Mouse (Mus musculus) MEL (cell line): ENCODE results near the gene Htr2a. TPM values are rescaled to one million over a fixed set of nuclear protein-coding genes. Genes with fewer than 3 reads are reported as not detected.

ENCODE experiments used
- DNase-seq: peaks from one replicate; pipeline ENCODE4 v3.0.0; 2011; ENCODE audit warnings: low read depth, low spot score
- H3K27ac ChIP-seq: 2 replicates; pipeline ENCODE4 v1.5.1; 2012; ENCODE audit warnings: low read depth, mild to moderate bottlenecking, control low read depth, low read length, moderate library complexity; ENCODE audit not compliant: control insufficient read depth
- H3K27me3 ChIP-seq, 2 experiments: fragments of 150-350 bp in 1 of 2; sonication (generic) in 1 of 2; 2 replicates each; pipeline ENCODE4 v1.6.1; 2012; ENCODE audit warnings: low read length in 2 of 2, mild to moderate bottlenecking in 2 of 2, improper control_type of control experiment in 1 of 2, moderate library complexity in 1 of 2; ENCODE audit not compliant: insufficient read depth in 2 of 2, control insufficient read depth in 1 of 2
- H3K36me3 ChIP-seq, 2 experiments: 2 replicates each; pipeline ENCODE4 v1.6.1; 2012 to 2014; ENCODE audit warnings: low read length in 2 of 2, improper control_type of control experiment in 1 of 2, inconsistent platforms in 1 of 2, mild to moderate bottlenecking in 1 of 2; ENCODE audit not compliant: insufficient read depth in 2 of 2, control insufficient read depth in 1 of 2
- H3K4me1 ChIP-seq, 2 experiments: fragments of 150-350 bp in 1 of 2; sonication (generic) in 1 of 2; 2 replicates each; pipeline ENCODE4 v1.6.1; 2012; ENCODE audit warnings: low read length in 2 of 2, improper control_type of control experiment in 1 of 2, mild to moderate bottlenecking in 1 of 2; ENCODE audit not compliant: insufficient read depth in 2 of 2, control insufficient read depth in 1 of 2
- H3K4me3 ChIP-seq, 2 experiments: fragments of 150-350 bp in 1 of 2; sonication (generic) in 1 of 2; 2 replicates each; pipeline ENCODE4 v1.5.1; 2012; ENCODE audit warnings: low read depth in 2 of 2, low read length in 2 of 2, mild to moderate bottlenecking in 2 of 2, moderate library complexity in 2 of 2, control low read depth in 1 of 2, improper control_type of control experiment in 1 of 2; ENCODE audit not compliant: control insufficient read depth in 1 of 2, insufficient read depth in 1 of 2
- H3K79me2 ChIP-seq: 2 replicates; pipeline ENCODE4 v1.6.1; 2012; ENCODE audit warnings: mild to moderate bottlenecking, low read length, moderate library complexity; ENCODE audit not compliant: control insufficient read depth, poor library complexity, insufficient read depth
- H3K9ac ChIP-seq: 2 replicates; pipeline ENCODE4 v1.6.1; 2012; ENCODE audit warnings: low read depth, mild to moderate bottlenecking, control low read depth, low read length, moderate library complexity; ENCODE audit not compliant: control insufficient read depth, poor library complexity, severe bottlenecking
- H3K9me3 ChIP-seq: fragments of 150-350 bp; sonication (generic); replicated peaks from 2 replicates; pipeline ENCODE4 v1.6.1; 2012; ENCODE audit warnings: mild to moderate bottlenecking, low read length, improper control_type of control experiment, moderate library complexity; ENCODE audit not compliant: insufficient read depth
- BHLHE40 ChIP-seq: IDR thresholded peaks from 2 replicates; pipeline ENCODE4 v1.6.1; 2012; ENCODE audit warnings: low read depth, mild to moderate bottlenecking, inconsistent platforms, low read length, improper control_type of control experiment, borderline replicate concordance
- CHD1 ChIP-seq: IDR thresholded peaks from 2 replicates; pipeline ENCODE4 v1.6.1; 2012; ENCODE audit warnings: low read depth, mild to moderate bottlenecking, inconsistent platforms, low read length, improper control_type of control experiment
- CHD2 ChIP-seq: IDR thresholded peaks from 2 replicates; pipeline ENCODE4 v1.6.1; 2011; ENCODE audit warnings: low read length, improper control_type of control experiment
- CTCF ChIP-seq, 3 experiments: IDR thresholded peaks in 2 of 3; conservative IDR thresholded peaks in 1 of 3; 2 replicates each; pipeline ENCODE4 v1.5.1; 2011 to 2012; ENCODE audit warnings: low read length in 3 of 3, low read depth in 2 of 3, mild to moderate bottlenecking in 2 of 3, improper control_type of control experiment in 1 of 3, inconsistent platforms in 1 of 3, mixed read lengths in 1 of 3, moderate library complexity in 1 of 3; ENCODE audit not compliant: control insufficient read depth in 1 of 3, insufficient read depth in 1 of 3, poor library complexity in 1 of 3, severe bottlenecking in 1 of 3
- EP300 ChIP-seq, 2 experiments: IDR thresholded peaks; 2 replicates each; pipeline ENCODE4 v1.6.1; 2011; ENCODE audit warnings: improper control_type of control experiment in 2 of 2, low read length in 2 of 2, low read depth in 1 of 2, mild to moderate bottlenecking in 1 of 2
- GABPA ChIP-seq: IDR thresholded peaks from 2 replicates; pipeline ENCODE4 v1.6.1; 2012; ENCODE audit warnings: low read depth, mild to moderate bottlenecking, inconsistent platforms, low read length, improper control_type of control experiment, moderate library complexity
- GATA1 ChIP-seq: IDR thresholded peaks from 2 replicates; pipeline ENCODE4 v1.6.1; 2011; ENCODE audit warnings: low read depth, low read length, improper control_type of control experiment
- HCFC1 ChIP-seq: IDR thresholded peaks from 2 replicates; pipeline ENCODE4 v1.6.1; 2012; ENCODE audit warnings: low read depth, mild to moderate bottlenecking, inconsistent platforms, low read length, improper control_type of control experiment, moderate library complexity
- JUND ChIP-seq: IDR thresholded peaks from 2 replicates; pipeline ENCODE4 v1.6.1; 2011; ENCODE audit warnings: low read depth, mild to moderate bottlenecking, improper control_type of control experiment, low read length
- MAFK ChIP-seq: IDR thresholded peaks from 2 replicates; pipeline ENCODE4 v1.6.1; 2011; ENCODE audit warnings: low read depth, mild to moderate bottlenecking, low read length, improper control_type of control experiment, borderline replicate concordance
- MAX ChIP-seq: IDR thresholded peaks from 2 replicates; pipeline ENCODE4 v1.6.1; 2011; ENCODE audit warnings: low read length, improper control_type of control experiment
- MAZ ChIP-seq: IDR thresholded peaks from 2 replicates; pipeline ENCODE4 v1.6.1; 2012; ENCODE audit warnings: low read depth, mild to moderate bottlenecking, inconsistent platforms, low read length, improper control_type of control experiment
- MEF2A ChIP-seq: IDR thresholded peaks from 2 replicates; pipeline ENCODE4 v1.6.1; 2014; ENCODE audit warnings: low read depth, mild to moderate bottlenecking, inconsistent platforms, low read length, improper control_type of control experiment; ENCODE audit not compliant: poor library complexity, insufficient replicate concordance, severe bottlenecking; ENCODE audit errors: extremely low read depth
- MXI1 ChIP-seq: IDR thresholded peaks from 2 replicates; pipeline ENCODE4 v1.6.1; 2011; ENCODE audit warnings: mild to moderate bottlenecking, low read depth, low read length, improper control_type of control experiment
- MYB ChIP-seq: IDR thresholded peaks from 2 replicates; pipeline ENCODE4 v1.6.1; 2011; ENCODE audit warnings: mild to moderate bottlenecking, low read depth, low read length, improper control_type of control experiment
- NELFE ChIP-seq: IDR thresholded peaks from 2 replicates; pipeline ENCODE4 v1.6.1; 2011; ENCODE audit warnings: low read depth, low read length, improper control_type of control experiment
- NRF1 ChIP-seq: IDR thresholded peaks from 2 replicates; pipeline ENCODE4 v1.6.1; 2014; ENCODE audit warnings: low read depth, mild to moderate bottlenecking, inconsistent platforms, low read length, improper control_type of control experiment, moderate library complexity; ENCODE audit not compliant: poor library complexity, insufficient read depth, severe bottlenecking
- POLR2AphosphoS2 ChIP-seq: IDR thresholded peaks from 2 replicates; pipeline ENCODE4 v1.6.1; 2011; ENCODE audit warnings: low read length, improper control_type of control experiment
- RAD21 ChIP-seq: IDR thresholded peaks from 2 replicates; pipeline ENCODE4 v1.6.1; 2011; ENCODE audit warnings: mild to moderate bottlenecking, low read depth, low read length, improper control_type of control experiment
- RCOR1 ChIP-seq: IDR thresholded peaks from 2 replicates; pipeline ENCODE4 v1.6.1; 2012; ENCODE audit warnings: low read depth, mild to moderate bottlenecking, inconsistent platforms, low read length, improper control_type of control experiment
- SIN3A ChIP-seq: IDR thresholded peaks from 2 replicates; pipeline ENCODE4 v1.6.1; 2012; ENCODE audit warnings: low read length, improper control_type of control experiment, inconsistent platforms
- TAL1 ChIP-seq: IDR thresholded peaks from 2 replicates; pipeline ENCODE4 v1.6.1; 2012; ENCODE audit warnings: mild to moderate bottlenecking, inconsistent platforms, low read length, moderate library complexity, mixed read lengths
- TBP ChIP-seq: IDR thresholded peaks from 2 replicates; pipeline ENCODE4 v1.8.0; 2011; ENCODE audit warnings: low read depth, low read length, improper control_type of control experiment
- TCF12 ChIP-seq: IDR thresholded peaks from 2 replicates; pipeline ENCODE4 v1.6.1; 2014; ENCODE audit warnings: low read depth, mild to moderate bottlenecking, inconsistent platforms, low read length, improper control_type of control experiment, moderate library complexity
- ZNF384 ChIP-seq: IDR thresholded peaks from 2 replicates; pipeline ENCODE4 v1.6.1; 2012; ENCODE audit warnings: low read depth, mild to moderate bottlenecking, inconsistent platforms, low read length, improper control_type of control experiment
- polyA plus RNA-seq, 2 experiments: library from polyadenylated mRNA; stranded (reverse) in 1 of 2; unstranded in 1 of 2; fragments of >175 nt in 1 of 2; fragments of >200 nt in 1 of 2; gene quantifications; 2 replicates each; pipeline versions ENCODE4 v1.2.1 to v1.2.4; 2012; ENCODE audit warnings: low replicate concordance in 2 of 2, low read depth in 1 of 2; ENCODE audit not compliant: insufficient read length in 2 of 2, insufficient read depth in 1 of 2, missing spikeins in 1 of 2
- total RNA-seq: library from RNA; depleted of rRNA; stranded (reverse); fragments of 300-350 nt; gene quantifications from 2 replicates; pipeline ENCODE4 v1.2.3, GENCODE M21; 2012

Gene Htr2a
- total and polyA plus RNA-seq, 3 experiments: 0.65 to 1.4 TPM; not detected in 1

DNA sequence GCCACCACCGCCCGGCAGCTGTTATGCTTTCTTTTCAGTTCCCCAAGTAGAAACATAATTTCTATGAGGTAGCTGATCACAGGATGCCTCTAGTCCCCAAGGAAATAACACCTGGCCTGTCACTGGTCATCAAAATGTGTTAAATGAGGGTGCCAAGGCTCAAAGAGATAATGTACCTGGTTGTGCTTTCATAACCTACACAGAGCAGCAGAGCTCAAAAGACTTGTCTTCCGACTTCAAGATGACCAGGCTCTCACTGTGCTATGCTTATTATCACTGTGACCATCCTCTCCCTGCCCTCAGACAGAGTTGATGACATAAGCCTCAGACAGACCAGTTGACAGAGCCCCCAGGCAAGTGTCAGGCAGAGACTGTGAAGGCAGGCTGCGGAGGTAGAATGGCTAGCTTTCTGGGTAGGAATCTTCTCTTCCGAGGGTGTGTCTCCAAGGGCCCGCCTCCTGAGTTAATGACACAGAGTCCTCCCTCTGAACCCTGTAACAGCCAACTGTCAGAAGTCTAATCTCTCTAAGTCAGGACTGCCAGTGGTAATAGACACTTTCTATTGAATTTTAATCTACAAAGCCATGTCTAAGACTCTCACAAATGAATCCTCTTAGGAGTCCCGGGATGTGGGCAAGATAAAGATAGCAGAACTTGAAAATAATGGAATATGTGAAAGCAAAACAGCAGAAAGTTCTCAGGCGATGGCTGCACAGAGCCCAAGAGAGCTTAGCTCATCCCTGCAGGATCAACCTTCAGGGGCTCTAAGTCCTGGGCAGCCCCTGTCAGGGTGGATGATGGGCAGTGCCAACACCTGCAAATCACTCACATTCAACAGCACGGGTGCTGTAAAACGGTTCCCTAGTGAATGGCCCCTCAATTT, 31.7 kb downstream of the Htr2a start (continued):
- TF ChIP-seq MAZ (no peak), POLR2AphosphoS2 (peak; percentile 90), CHD1 (no peak), MXI1 (peak; percentile 51; the same call in 1 of the 2 replicates)

DNA sequence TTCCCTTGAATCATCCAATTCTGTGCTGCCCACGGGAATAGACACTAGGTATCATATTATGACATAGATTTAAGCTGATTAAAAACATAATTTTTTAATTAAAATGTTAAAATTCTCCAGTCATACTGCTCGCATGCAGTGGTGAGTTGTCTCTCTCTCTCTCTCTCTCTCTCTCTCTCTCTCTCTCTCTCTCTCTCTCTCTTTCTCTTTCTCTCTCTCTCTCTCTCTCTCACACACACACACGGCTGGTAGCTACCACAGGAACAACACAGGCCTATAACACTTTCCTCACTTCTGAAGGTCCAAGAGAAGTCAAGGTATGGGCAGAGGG, 32.3 kb downstream of the Htr2a start:
- Histone ChIP-seq H3K27ac (peak overlapping the region; percentile 99), H3K9me3 (no peaks in the 10 kb centered on the region), H3K79me2 (no peaks in the 10 kb centered on the region), H3K9ac (peak overlapping the region; percentile 70), H3K36me3 (peaks cover 0 to 38% of the 10 kb centered on the region in 2 experiments; a peak in 2 of 4 replicates), H3K27me3 (no peaks in the 10 kb centered on the region), H3K4me1 (peaks cover 11 to 28% of the 10 kb centered on the region in 2 experiments), H3K4me3 (peak overlapping the region; percentile 37 to 48)
- no peak for DNase-seq
- no peak for TF ChIP-seq MEF2A
- no peak for TF ChIP-seq NRF1
- no peak for TF ChIP-seq ZNF384
- peak; percentile 93 for TF ChIP-seq JUND
- 0 out of 2 replicates have a peak, but pooled peaks have one; percentile 72 for TF ChIP-seq CHD1
- TF ChIP-seq GATA1: no peak
- peak in 1 of 2 experiments; percentile 23; a peak in 1 of 4 replicates for TF ChIP-seq EP300 (IDR thresholded peaks at IDR 0.05; ENCODE audit: low read depth in 1 of 2, low read length in 2 of 2)
- 0 out of 2 replicates have a peak, but pooled peaks have one; percentile 7 for TF ChIP-seq NELFE
- TF ChIP-seq TBP: 0 out of 2 replicates have a peak, but pooled peaks have one; percentile 22

DNA sequence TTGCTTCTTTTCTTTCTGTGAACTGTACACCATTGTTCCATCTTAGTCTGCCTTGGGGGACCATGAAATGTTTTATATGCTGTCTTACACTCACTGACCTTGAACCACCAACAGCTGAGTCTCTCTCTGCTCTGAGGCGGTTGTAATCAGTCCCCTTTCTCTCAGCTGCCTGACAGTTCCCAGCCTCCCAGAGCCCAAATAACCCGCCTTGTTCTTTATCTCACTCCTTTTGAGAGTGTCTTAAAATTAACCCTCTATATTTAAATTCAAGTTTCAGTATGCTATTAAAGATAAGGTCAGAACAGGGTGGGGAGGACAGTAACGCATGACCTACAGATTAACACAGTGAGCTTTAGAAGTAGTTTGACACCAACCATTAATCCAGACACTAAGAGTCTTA, 32.9 kb downstream of the Htr2a start:
- no peaks in the 10 kb centered on the region for H3K9me3 ChIP-seq
- DNase-seq: peak; percentile 78
- H3K27me3 ChIP-seq: no peaks in the 10 kb centered on the region
- peak overlapping the region; percentile 99 for H3K27ac ChIP-seq
- no peaks in the 10 kb centered on the region for H3K79me2 ChIP-seq
- H3K36me3 ChIP-seq: peaks cover 0 to 37% of the 10 kb centered on the region in 2 experiments; a peak in 2 of 4 replicates
- peaks cover 11 to 28% of the 10 kb centered on the region in 2 experiments for H3K4me1 ChIP-seq
- peak overlapping the region; percentile 70 for H3K9ac ChIP-seq
- H3K4me3 ChIP-seq: peak overlapping the region; percentile 37 to 42
- TF ChIP-seq JUND: no peak
- TF ChIP-seq SIN3A: peak; percentile 60
- peak; percentile 15; the same call in 1 of the 2 replicates for TF ChIP-seq TAL1
- peak; percentile 87; the same call in 1 of the 2 replicates for TF ChIP-seq MEF2A
- TF ChIP-seq HCFC1: no peak
- peak; percentile 76 for TF ChIP-seq TCF12
- peak; percentile 73 to 91 for TF ChIP-seq EP300 (IDR thresholded peaks at IDR 0.05; ENCODE audit: low read depth in 1 of 2, low read length in 2 of 2)
- TF ChIP-seq ZNF384: no peak; the same call in 1 of the 2 replicates
- TF ChIP-seq MYB: peak; percentile 51
- TF ChIP-seq POLR2AphosphoS2: no peak
- 0 out of 2 replicates have a peak, but pooled peaks have one; percentile 16 for TF ChIP-seq RCOR1
- peak; percentile 86 for TF ChIP-seq GATA1
- TF ChIP-seq NRF1: no peak
- TF ChIP-seq MAZ: no peak
- 0 out of 2 replicates have a peak, but pooled peaks have one; percentile 54 for TF ChIP-seq TBP
- TF ChIP-seq MAFK: no peak
- peak; percentile 18; the same call in 1 of the 2 replicates for TF ChIP-seq MAX
- TF ChIP-seq CHD2: no peak
- TF ChIP-seq RAD21: no peak
- TF ChIP-seq CTCF (IDR thresholded peaks at IDR 0.05 in 2 of 3, conservative IDR thresholded peaks at IDR 0.05 in 1 of 3; ENCODE audit: control insufficient read depth in 1 of 3, insufficient read depth in 1 of 3, low read depth in 2 of 3, low read length in 3 of 3, poor library complexity in 1 of 3, severe bottlenecking in 1 of 3): no peak
- peak; percentile 62; the same call in 1 of the 2 replicates for TF ChIP-seq BHLHE40
- no peak for TF ChIP-seq GABPA
